Mouse (Mus musculus) forelimb bud, embryonic 11.5 days (tissue): ENCODE measurements around the gene Rnaset2b.
"Not testable (repeated sequence)": the region's sequence is repeated elsewhere in the genome, so short reads cannot be mapped to it uniquely, and the experiment has no call there.

Experiments
- DNase-seq: peaks from one replicate; pipeline ENCODE4 v3.0.0-alpha.2; 2012; ENCODE audit warnings: low read depth, low spot score

Gene Rnaset2b

DNA sequence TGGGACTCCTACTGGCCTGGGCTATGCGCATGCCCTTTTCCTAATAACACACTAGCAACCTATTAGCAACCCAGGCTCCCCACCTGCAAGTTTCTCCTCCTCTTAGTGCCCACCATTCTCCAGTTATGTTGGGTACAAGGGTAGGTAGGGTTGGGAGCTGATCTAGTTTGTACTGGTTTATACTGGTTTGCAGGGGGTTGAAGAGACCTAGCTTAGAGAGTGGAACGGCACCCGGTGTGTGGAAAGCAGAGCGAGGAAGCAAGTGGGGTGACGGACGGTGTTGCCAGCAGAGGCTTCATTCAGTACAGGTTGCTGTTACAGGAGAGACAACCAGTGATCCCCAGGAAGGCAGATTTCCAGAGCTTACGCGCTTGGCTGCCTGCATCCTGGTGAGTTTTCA, at the start of gene Rnaset2b:
Gene Rnaset2b, plus strand, starts transcription at position 301 of the 400 bp plus-strand sequence.
- DNase-seq, result not testable (repeated sequence)

DNA sequence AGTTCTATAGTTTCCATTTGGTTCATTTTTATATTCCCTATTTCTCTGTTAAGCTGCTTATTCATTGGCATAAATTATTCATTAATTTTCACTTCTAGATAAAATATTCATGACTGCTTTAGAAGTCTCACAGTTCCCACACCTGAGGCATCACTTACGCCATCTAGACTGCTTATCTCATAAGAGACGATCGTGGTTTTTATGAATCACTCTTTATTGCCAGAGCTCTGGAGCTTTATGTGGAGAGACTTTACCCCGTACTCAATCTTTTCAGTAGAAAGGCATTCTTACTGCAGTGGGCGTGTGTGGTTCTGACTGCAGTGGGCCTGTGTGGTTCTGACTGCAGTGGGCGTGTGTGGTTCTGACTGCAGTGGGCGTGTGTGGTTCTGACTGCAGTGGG, 38.8 kb upstream of the Rnaset2b start:
- not testable (repeated sequence) for DNase-seq

DNA sequence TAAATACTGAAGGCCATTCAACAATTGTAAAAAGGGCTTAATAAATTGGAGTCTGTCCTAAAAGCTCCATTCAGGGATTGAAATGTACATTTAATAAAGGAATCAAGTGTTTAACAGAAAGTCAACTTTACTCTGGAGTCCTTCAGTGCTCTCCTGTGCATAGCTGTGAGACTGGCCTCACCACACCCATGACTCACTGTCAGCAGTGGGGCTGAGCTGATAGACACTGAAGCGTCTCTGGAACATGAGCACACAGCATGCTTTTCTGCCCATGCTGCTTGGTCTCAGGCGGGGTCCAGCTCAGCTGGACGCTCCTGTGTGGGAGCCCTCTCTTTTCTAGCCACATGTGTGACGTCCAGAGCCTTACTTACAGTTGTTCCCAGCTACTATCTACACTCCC, 27.9 kb upstream of the Rnaset2b start:
- DNase-seq, result not testable (repeated sequence)

GRCm38 (mm10) chr17:6947637-6947983, 22.8 kb upstream of the Rnaset2b start:
- DNase-seq, result not testable (repeated sequence)

DNA sequence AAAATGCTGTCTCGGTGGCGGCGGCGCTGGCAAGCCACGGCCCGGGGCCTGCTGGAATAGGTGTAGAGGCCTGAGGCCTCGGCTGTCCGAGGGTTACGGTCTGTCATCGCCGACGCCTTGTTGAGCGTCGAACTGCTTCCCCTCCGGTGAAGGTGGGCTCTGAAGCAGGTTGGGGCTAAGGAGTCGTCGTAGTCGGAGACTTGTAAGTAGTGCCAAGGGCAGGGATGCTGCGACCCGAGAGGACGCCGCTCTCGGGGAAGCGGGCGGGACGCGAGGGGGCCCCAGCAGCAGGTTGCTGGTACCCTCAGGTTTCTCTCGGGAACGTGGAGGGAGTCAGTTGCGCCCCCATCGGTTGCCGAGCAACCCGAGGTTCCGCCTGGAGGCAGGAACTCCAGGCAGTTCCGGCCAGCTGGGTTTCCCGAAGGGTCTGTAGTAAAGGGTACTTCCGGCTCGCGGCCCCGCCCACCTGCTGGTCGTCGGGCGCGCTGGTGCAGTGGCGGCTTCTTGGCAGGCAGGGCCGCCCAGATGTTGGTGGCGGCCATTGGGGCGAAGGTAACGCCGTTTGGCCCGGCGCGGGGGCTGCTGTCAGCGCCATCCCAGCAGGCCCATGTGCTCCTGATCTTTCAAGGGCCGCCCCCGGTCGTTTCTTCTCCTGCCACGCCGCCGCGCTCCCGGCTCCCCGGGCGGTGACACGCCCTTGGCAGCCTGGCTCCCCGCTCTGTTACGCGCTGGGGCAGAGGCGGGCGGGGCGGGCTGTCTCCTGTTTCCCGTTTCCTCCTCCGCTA, 22.3 kb upstream of the Rnaset2b start, which contains the start of gene Rsph3b:
Gene Rsph3b, minus strand, starts transcription at position 699 of the 785 bp plus-strand sequence.
- peak; percentile 78 for DNase-seq

GRCm38 (mm10) chr17:6948769-6949228, 21.6 kb upstream of the Rnaset2b start:
- DNase-seq, result peak; percentile 17

DNA sequence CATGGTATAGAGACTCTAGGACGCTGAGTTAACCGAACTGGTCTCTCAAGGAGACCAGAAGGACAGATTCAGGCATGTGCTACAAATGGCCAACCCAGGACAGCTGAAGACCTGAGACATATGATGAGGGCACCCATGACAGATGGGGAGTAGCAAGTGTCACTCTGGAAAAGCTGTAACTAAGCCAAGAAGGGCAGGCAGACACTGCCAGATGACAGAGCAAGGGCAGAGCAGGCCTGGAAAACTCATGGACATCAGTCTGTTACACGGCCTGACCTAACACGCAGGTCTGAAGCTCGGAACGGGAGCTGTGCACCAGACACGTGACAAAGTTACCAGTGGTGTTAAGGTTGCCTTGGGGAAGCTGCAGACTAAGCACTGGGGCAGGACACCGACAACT, 11.6 kb upstream of the Rnaset2b start:
- DNase-seq, result not testable (repeated sequence)

DNA sequence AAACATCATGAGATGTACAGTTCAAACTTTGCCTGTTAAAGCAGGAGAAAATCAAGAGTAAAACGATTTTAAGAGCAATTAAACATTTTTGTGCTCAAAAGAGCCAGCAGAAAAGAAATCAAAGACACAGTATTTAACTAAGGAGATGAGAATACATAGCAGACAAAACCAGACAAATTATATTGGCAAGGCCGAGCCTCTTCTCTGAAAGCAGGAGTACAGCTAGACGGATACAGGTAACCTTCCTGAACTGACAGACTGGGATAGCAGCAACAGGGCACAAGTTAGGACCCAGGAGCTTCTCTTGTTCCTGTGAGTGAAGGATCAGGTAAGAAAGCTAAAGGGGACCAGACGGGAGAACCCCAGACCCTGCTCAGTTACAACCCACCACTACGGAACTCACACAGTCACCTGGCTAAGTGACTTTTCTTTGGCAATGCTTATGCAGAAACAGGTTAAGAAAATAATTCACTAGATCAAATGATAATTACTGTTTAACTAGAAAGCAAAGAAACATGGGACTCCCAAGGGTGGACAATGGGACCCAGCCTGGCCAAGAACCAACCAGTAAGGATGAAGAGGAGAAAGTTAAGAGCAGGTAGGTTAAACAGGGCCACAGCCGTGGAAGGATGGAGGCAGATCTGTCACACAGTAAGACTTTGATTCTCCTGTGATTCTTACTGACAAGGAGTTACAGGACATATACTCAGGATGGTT, 10.7 kb upstream of the Rnaset2b start:
- not testable (repeated sequence) for DNase-seq

- DNase-seq, result not testable (repeated sequence)
Observed at GRCm38 (mm10) chr17:6960349-6960748, 10.1 kb upstream of the Rnaset2b start.

DNA sequence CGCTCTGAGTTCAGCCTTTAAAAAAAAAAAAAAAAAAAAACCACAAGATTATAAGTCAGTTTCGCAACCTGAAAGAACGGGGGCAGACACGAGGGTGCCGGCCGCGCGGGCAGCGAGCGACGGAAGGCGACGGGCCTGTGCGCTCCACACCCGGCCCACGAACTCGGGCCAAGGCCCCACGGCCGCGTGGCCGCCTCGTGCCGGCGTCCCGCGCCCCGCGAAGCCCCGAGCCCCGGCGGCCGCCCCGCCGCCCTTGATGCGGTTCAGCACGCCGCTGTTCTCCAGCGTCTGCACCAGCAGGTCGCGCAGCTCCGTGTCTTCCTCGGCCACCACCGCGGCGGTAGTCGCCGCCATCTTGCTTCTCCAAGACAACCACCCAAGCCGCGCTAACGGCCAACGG, 9.7 kb upstream of the Rnaset2b start, which contains the start of gene Tagap1:
Gene Tagap1, minus strand, starts transcription at position 381 of the 400 bp plus-strand sequence.
- DNase-seq, result not testable (repeated sequence)

GRCm38 (mm10) chr17:6961181-6962000, 9.0 kb upstream of the Rnaset2b start:
- DNase-seq, result not testable (repeated sequence)

DNA sequence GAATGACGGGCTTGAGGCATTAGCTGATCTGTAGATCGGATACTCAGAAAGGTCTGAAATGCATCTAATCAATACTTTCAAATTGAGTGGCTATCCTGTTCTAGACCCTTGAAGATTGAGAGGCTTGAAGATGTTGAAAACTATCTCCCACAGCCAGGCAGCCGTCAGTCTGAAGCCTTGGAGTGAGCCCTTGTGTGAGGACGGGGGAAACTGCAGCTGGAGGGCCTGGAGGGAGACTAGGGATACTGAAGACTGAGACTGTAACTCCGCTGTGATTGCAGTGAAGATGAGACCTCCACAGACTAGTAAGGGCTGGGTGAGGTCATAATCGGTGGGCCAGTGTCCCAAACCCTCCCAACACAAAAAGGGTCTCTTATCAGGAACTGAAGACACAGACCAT, 8.1 kb upstream of the Rnaset2b start:
- not testable (repeated sequence) for DNase-seq

GRCm38 (mm10) chr17:6962936-6963335, 7.5 kb upstream of the Rnaset2b start:
- not testable (repeated sequence) for DNase-seq

GRCm38 (mm10) chr17:6965364-6965763, 5.1 kb upstream of the Rnaset2b start:
- peak; percentile 14 for DNase-seq

DNA sequence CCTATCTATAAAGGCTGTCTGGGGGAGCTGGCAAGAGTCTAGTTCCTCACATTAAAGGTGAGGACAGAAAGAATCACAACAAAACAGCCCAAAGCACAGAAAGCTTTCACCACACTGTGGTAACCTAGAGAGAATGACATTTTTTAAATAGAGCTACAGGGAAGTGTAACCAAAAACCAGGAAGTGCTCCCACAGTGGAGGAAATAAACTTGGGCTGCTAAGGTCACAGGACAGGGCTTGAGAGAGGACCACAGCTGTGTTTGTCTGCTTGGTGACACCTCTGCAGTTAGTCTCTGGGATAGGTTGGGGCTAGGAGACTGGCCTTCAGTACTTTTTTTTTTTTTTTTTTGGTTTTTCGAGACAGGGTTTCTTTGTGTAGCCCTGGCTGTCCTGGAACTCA, 2.8 kb upstream of the Rnaset2b start:
- not testable (repeated sequence) for DNase-seq

DNA sequence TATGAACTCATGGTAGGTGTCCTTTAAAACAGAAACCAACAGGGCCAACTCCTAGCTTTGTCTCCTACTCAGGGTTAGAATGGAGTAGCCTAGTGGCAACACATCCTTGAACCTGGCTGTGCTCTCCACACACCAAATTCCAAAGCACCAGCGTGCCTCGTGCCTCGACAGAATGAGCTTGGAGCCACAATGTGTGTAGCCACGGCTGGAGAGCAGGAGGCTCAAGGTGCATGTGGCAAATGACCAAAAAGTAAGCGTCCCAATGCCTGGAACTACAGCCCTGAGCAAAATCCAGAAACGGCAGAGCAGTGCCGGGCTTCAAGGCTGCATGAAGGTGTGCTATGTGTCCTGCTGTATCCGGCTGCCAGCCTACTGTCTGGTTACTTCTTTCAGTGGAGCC, 804 bp downstream of the Rnaset2b start:
- not testable (repeated sequence) for DNase-seq

GRCm38 (mm10) chr17:6972836-6973396, 2.5 kb downstream of the Rnaset2b start:
- DNase-seq, result not testable (repeated sequence)

- not testable (repeated sequence) for DNase-seq
Observed at GRCm38 (mm10) chr17:6974985-6975384, 4.6 kb downstream of the Rnaset2b start.

DNA sequence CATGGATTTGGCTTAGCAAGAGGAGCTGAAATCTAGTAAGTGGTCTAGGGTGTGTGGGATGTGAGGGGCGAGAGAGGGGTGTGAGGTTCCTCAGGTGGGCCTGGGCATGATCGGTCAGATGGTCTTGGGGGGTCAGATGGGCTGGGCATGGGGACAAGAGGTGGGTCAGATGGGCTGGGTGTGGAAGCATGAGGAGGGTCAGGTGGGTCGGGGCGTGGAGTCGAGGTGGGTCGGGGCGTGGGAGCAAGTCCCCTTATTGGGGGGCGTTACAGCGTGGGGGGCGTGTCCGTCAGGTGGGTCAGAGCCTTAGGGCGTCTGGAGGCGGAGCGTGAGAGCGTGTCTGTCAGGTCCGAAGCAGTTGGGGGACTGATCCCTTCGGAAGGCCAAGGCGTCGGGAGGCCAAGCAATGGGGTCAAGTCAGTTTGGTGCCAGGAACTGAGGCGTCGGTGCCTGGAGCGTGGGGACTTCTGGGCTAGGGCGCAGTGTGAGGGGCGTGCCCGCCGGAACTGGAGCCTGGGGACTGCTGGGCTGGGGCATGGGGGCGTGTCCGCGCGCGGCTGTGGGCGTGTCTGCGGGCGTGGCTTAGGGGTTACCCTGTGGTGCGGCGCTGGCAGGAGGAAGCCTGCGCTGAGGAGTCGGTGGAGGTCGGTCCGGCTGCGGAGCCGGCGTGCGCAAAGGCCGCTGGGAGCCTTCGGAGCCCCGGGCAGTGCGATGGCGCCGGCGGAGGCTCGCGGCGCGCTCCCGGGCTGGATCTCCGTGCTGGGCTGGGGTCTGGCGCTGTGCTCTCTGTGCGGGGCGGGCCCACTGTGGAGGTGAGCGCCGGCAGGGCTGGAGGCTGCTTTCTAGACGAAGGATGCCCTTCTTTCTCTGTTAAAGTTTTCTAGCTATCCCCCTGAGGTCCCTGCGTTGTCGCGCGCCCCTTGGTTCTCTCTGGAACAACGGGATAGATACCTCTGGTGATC, 8.1 kb downstream of the Rnaset2b start, which contains the start of gene Gm49721:
Gene Gm49721, plus strand, starts transcription at position 618 of the 962 bp plus-strand sequence.
- DNase-seq, result not testable (repeated sequence)

DNA sequence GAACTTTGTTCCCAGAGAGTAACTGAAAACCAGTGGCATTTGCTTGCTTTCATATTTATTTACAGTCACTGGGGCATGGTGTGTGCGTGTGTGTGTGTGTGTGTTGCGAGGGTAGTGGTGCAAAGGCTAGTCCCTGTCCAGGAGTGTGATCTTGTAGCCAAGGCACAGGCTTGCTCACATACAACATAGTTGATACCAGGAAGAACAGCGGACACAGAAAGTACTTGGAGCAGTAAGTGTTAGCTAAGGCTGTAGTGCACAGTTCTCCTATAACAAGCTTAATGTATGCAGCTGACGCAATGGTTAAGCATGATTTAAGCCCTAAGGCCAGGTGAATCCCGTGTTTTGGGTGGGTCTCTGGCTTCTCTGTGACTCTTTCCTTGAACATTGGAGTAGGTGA, 8.9 kb downstream of the Rnaset2b start:
- not testable (repeated sequence) for DNase-seq
